Mouse (Mus musculus): ENCODE measurements at regions not wholly inside any gene's neighbourhood (a gene's known extent, or its start where the extent isn't known, plus 50 kb on each side); places are given as distances from the start of the nearest gene placed in this dataset.

DNA sequence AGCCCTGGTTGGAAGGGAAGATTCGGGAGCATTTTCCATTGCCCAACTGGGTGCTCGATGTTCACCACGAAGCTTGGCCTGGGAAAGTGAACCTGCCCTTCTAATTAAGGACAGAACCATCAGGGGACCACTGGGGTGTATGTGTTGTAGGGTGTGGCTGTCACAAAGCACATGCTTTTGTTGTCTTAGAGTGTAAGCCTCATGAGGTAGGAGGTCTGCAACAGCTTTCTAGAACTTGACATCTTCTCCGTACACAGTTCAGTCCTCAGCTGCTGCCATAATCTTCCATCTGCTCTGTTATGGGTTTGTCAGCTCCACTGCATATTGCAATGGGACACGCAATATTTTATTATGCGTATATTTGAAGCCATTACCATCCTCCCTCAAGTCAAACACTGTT lies 127.9 kb upstream of the Jag1 start:
- DNase-seq (ENCODE audit: low read depth): no peak

DNA sequence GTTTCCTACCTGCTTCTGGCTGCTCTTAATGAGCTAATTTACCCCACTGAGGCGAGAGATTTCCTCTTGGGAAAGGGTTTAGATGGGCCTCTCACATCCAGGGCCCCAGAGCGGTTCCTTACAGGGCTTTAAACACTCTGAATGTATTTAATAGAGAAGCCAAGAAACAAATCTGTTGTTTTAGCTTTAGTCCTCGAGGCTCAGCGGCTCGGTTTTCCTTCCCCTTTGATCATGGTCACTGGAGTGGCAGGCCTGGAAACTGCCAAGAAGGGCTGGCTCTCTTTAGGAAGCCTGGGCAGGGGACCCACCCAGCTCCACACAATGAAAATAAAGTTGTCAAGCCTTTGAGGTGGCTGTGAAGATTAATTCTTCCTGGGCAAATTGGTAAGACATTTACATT lies 127.5 kb upstream of the Jag1 start:
- no peak for DNase-seq (ENCODE audit: low read depth)

DNA sequence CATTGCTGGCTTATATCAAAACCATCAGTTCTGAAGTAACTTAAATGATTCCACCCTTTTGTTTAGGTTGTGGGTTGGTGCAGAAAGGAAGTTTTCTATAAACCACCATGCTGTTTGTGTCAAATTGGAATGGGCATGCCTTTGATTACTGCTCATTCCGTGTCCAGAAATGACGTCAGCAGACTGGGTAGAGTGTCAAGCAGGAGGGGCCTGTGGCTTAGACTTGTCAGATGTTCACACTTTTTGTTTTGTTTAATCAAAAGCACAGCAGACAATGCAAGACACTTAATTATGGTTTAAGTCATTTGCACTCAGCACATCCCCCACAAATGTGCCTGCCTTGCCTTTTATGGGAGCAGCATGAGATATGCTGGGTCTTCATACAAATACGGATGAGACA lies 120.5 kb upstream of the Jag1 start:
- no peak for DNase-seq (ENCODE audit: low read depth)

DNA sequence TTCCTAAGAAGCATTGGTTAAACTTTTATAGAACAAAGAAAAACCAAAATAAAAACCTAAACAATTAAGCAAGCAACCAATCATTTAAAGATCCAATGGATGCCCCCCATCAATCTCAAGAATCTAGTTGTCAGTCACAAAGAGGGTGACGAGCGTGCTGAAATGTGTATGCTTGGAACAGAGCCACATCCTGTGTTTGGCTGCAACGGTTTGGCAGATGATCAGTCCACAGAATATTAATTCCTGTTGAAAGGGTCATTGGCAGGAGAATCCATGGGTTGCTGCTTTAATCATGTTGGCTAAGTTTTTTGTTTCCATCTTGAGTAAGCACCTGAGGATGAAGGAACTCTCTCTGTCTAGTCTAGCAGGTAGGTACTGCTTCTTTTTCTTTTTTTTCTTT lies 117.5 kb upstream of the Jag1 start:
- no peak for DNase-seq (ENCODE audit: low read depth)

DNA sequence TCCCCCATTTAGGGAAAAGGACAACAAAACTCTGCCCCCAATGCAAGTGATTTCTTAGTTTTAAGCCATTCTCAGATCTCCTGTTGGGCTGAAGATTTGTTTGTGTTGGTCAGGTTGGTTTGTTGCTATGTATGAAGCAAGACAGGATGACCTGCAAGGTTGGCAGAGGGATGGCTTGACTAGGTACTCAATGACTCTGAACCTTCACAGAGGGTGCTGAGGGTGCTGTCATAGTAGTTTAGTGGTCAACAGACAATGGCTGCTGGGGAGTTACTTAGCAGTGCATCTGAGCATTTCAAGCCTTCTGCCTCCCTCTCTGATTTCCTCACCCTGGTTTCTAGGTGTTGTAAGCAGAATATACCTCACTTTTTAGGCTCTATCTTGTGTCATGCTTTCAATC lies 114.7 kb upstream of the Jag1 start:
- no peak for DNase-seq (ENCODE audit: low read depth)

DNA sequence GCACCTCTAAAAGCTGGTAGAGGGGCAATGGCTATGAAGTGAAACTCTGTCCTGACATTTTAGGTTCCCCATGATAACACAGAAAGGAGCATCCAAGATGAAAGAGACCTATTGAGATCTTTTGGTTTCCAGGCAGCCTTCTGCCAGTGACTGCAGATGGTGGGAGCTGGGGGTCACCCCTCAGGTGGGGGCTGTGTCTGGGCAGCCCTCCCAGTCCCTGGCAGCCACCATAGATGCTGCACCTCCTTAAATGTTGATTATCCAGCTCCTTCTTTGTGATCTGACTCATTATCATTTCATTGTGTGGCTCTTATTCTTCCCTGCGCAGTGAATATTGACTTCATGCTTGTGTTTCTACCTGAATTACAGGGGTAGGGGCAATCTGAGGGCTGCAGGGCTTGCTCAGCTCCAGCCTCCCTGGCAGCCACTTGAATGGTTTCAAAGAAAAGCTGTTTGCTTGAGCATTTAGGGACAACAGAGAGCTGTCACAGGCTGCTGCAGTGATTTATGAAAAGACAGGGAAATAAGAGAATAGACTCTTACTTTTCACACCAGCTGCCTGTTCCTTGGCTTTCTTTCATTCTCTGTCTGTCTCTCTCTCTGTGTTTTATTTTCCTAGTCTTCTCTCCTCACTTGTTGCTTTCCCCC lies 113.1 kb upstream of the Jag1 start:
- DNase-seq (ENCODE audit: low read depth): no peak

DNA sequence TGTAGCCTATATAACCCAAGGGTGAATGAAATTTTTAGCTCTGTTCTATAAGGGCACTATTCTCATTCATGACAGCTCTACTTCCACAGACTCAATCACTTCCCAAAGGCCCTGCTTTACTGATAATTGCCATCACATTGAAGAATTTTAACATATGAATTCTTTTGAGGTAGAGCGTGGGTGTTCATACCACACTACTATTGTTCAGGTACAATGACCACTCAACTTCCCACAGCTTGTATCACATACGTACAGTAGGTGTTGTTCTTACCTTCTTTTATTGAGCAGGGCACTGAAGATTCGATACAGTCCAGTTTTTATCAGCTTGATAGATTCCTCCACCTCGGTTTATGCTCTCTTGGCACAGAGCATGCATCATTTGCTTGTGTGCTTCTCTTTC lies 111.1 kb upstream of the Jag1 start:
- no peak for DNase-seq (ENCODE audit: low read depth)

DNA sequence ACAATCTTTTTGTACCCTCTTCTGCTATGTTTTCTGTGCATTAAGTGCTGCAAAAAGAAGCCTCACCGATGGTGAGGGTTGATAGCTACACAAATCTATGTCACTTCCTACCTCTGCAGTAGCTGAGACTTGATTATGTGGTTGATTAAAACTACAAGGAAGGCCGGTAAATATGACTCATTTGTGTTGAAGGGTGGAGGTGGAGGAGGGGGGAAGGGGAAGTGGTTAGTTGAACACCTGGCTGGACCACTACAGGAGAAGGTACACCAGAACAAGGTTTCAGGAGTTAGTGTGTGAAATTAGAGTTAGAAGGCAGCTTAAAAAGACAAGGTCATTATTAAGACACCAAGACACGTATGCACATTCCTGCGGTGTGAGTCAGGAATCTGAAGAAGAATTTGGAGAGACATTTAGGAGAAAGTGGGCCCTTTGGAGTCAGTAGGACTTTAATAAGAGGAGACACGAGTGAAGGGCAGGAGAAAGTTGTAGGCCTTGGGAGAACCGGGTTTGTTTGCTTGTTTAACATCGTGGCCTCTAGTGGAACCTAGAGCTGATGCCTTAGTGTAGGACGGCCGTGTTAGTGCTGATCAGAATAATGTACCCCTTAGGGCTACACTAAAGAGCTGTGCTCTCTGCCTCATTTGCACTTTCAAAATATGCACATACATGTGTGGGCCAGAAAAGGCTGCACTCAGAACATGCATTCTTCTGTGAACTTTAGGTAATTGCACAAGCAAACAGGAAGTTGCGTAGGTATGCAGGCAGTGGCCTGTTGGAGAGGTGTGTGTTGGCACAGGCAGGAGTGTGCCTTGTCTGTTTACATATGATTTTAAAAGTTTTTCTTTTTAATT lies 108.5 kb upstream of the Jag1 start:
- DNase-seq (ENCODE audit: low read depth): peak; percentile 8

DNA sequence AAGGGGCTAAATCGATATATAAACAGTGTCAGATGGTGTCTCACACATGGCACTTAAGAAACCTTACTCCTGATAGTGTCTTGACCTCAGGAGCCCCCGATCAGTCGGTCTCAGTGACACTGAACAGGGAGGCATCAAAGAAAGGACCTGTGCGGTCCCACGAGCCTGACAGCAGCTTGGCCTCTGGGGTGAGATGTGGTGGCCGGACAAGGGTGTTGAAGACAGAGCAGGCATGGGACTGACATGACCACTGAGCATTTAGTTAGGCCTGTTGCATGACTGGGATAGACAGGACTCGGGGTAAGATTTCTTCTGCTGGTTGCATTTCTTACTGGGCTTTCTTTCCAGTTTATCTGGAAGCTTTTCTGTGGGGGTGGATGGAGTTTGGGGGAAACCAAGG lies 99.3 kb upstream of the Jag1 start:
- DNase-seq (ENCODE audit: low read depth): no peak

DNA sequence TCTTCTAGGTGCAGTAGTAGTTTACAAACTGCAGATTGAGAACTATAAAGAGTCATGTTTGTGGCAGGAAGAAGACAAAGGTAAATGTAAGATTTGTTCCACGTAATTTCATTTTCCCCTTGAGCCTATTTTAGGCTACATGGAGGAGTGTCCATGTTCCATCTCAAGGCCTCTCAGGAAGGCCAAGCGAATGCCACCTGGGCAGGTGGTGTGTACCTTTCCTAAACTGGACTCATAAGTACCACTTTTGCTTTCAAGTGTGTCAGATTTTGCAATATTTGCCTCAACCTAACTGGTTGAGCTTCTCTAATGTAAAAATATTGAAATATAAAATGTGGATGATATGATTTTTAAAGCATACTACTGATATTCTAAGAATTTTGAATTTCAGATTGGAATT lies 91.4 kb upstream of the Jag1 start:
- no peak for DNase-seq (ENCODE audit: low read depth)

DNA sequence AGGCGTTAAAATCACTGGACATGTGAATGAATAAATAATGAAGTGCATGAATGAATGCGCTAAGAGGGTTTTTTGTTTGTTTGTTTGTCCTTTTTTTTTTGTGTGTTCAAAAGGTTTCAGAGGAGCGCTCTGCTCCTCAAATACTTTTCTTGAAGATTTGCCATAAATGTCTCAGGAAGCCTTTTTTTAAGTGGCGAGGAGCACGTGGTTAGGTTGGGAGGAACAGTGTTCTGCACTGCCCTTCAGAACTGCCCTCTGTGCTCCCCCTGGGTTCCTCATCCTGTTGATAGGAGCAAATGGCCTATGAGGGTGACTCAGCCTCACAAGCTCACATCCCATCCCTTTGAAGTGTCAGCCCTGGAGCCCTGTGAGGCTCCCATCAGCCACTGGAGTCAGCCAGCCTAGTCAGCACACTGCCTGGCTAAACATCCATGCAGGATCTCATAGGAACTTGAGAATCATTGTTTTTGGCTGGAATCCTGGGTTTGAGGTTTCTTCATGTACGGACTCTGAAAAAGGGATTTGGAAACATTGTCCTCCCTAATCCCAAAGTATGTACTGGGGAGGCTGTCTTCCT lies 87.9 kb upstream of the Jag1 start:
- peak; percentile 5 for DNase-seq (ENCODE audit: low read depth)

DNA sequence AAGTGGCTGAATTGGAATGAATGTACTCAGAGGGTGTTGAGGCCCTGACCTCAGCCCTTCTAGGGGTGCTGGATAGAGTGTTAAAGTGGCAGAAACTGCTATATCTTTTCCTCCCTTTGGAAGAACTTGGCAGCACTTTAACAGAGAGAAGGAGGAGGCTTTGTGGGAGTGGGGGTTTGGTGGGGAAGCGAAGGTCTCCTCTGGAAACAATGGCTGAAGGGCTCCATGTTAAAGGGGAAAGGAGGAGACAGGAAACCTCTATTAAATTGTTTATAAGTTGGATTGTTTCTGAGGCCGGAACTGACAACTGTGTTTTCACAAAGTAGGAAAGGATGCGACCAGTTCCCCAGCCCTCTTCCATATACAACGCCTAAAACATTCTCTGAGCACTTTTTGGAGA lies 83.7 kb upstream of the Jag1 start:
- no peak for DNase-seq (ENCODE audit: low read depth)

DNA sequence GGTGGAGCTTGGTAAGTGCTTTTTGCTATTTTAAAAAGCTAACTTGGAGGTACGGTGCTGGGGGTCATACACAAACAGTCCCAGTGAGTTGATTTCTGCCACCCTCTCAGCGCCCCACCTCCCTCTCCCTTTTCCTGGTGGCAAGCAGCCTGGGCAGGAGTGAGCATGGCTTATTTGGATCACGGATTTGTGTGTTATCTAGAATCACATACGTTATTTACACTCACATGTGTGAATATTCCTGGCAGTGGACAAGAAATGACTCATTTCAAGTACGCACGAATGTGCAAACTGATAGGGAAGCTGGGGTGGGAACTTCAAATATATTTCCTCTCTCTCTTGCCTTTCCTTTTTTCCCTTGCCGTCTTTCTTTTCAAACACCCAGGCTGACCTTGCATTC lies 75.7 kb upstream of the Jag1 start:
- DNase-seq (ENCODE audit: low read depth): peak; percentile 46

DNA sequence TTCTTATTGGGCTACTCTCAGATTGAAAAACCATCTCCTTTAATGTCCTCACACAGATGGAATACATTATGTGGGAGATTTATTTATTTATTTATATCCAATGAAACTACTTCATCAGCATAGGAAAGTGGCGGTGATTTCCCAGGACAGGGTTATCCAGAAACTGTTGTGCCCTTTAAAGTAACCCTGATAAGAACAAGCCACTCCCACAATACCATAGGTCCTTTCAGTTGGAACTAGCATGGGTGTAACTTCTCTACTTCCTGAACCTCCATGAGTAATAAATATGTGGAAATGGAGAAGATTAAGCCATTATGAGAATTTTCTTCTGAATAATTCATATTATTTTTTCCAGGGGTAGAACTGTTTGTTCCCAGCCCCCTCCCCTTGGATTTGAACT lies 52.7 kb upstream of the Jag1 start:
- no peak for DNase-seq (ENCODE audit: low read depth)

DNA sequence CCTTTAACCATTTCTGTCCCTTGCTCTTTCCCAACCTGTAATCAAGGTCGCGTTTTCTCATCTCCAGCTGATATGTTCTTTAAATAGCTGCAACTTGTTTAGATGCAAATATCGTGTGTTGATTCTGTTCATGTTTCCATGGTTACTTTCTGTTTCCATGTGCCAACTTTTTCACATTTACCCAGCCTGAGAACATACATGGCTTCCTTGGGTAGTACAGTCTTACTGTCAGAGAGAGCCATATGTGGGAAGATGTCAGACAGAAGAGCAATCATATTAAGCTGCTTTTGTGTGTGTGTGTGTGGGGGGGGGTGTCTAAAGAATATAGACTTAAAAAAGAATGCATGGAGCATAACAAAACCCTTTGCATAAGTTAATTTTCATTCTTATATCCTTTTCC lies 52.2 kb upstream of the Jag1 start:
- DNase-seq (ENCODE audit: low read depth): no peak

All from 416B (cell line).